Mouse (Mus musculus) olfactory bulb, adult 2 months (tissue): Measurements from ENCODE around the gene Sgca. TPM values are rescaled to one million over a fixed set of nuclear protein-coding genes. Genes with fewer than 3 reads are reported as not detected.

Experiments
- H3K27ac ChIP-seq: fragments of 200-500 bp; 2 replicates; pipeline ENCODE4 v1.5.1; 2012; ENCODE audit warnings: low read depth, low read length; ENCODE audit not compliant: insufficient read depth
- H3K4me1 ChIP-seq: fragments of 200-500 bp; 2 replicates; pipeline ENCODE4 v1.6.1; 2012; ENCODE audit warnings: low read length; ENCODE audit not compliant: control insufficient read depth, insufficient read depth
- H3K4me3 ChIP-seq: fragments of 200-500 bp; 2 replicates; pipeline ENCODE4 v1.5.1; 2012; ENCODE audit warnings: mild to moderate bottlenecking, low read depth, low read length, moderate library complexity; ENCODE audit not compliant: insufficient read depth
- CTCF ChIP-seq: fragments of 200-500 bp; IDR thresholded peaks from 2 replicates; pipeline ENCODE4 v1.5.1; 2012; ENCODE audit warnings: low read depth, mild to moderate bottlenecking, low read length, moderate library complexity; ENCODE audit not compliant: insufficient read depth
- POLR2A ChIP-seq: fragments of 200-500 bp; IDR thresholded peaks from 2 replicates; pipeline ENCODE4 v1.6.1; 2012; ENCODE audit warnings: mild to moderate bottlenecking, low read depth, low read length, moderate library complexity; ENCODE audit not compliant: insufficient read depth
- WGBS: fragments of 180-500 bp; shearing (Covaris S2); methylation state at CpG from one replicate; pipeline ENCODE4 v1.1.7; 2018; 5-methylcytosine and 5-hydroxymethylcytosine counted together
- polyA plus RNA-seq: library from polyadenylated mRNA; stranded (reverse); fragments of >200 nt; gene quantifications from 2 replicates; pipeline ENCODE4 v1.2.4, GENCODE M21; 2012; ENCODE audit warnings: low replicate concordance; ENCODE audit not compliant: missing spikeins, insufficient read depth, insufficient read length

The Sgca gene
- polyA plus RNA-seq, 1 experiment = not detected

- 60% methylated on average over 13 of the region's 13 CpGs for WGBS
- no peak for TF ChIP-seq CTCF
- no peak for TF ChIP-seq POLR2A
- peaks cover 25% of the 10 kb centered on the region for H3K4me1 ChIP-seq
These were observed 33.7 kb downstream of the Sgca start for GRCm38 (mm10) chr11:94942282-94943023.

GRCm38 (mm10) chr11:94941776-94942175 lies 34.4 kb downstream of the Sgca start:
- H3K4me3 ChIP-seq = no peak overlapping the region
- no peak overlapping the region for H3K27ac ChIP-seq
- TF ChIP-seq POLR2A (no peak), CTCF (no peak)
- H3K4me1 ChIP-seq = peaks cover 29% of the 10 kb centered on the region
- WGBS = 92% methylated on average over 8 of the region's 8 CpGs

More at GRCm38 (mm10) chr11:94942282-94943023, 33.7 kb downstream of the Sgca start:
- no peak overlapping the region for H3K27ac ChIP-seq
- H3K4me3 ChIP-seq = no peak overlapping the region

DNA sequence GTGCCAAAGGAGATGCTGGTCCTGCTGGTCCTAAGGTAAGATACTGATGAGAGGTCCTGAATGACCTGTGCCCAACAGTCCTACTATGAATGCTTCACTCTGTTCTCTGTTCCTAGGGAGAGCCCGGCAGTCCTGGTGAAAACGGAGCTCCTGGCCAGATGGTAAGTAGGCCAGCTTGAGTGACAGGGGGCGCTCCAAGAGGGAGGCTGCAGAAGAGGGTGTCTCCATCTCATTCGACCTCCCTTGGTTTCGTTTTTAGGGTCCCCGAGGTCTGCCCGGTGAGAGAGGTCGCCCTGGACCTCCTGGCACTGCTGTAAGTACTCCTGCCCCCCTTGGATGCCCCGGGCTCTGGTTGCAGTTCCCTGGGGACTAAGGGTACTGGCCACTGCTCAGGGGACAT lies 35.0 kb downstream of the Sgca start:
- H3K27ac ChIP-seq = no peak overlapping the region
- TF ChIP-seq CTCF (no peak), POLR2A (no peak)
- peaks cover 33% of the 10 kb centered on the region for H3K4me1 ChIP-seq
- 49% methylated on average over 9 of the region's 9 CpGs for WGBS
- no peak overlapping the region for H3K4me3 ChIP-seq

DNA sequence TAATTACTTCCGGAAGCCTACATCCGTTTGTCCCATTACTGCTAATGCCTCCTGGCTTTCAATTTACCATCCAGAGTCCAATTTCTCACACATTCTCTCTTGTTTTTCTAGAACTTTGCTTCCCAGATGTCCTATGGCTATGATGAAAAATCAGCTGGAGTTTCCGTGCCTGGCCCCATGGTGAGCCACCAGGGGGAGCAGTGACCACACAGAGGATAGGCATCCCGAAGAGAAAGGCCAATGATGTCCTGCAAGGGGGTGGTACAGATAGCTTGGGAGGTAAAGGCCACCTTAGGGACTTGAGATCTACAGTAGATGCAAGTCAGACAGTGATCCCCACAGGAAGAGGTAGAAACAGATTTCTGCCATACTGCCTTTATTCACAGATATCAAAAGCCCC lies 36.8 kb downstream of the Sgca start:
- H3K4me1 ChIP-seq = peaks cover 36% of the 10 kb centered on the region
- no peak overlapping the region for H3K27ac ChIP-seq
- H3K4me3 ChIP-seq = no peak overlapping the region
- TF ChIP-seq CTCF (peak; percentile 68), POLR2A (no peak)
- 14% methylated on average over 4 of the region's 4 CpGs for WGBS

DNA sequence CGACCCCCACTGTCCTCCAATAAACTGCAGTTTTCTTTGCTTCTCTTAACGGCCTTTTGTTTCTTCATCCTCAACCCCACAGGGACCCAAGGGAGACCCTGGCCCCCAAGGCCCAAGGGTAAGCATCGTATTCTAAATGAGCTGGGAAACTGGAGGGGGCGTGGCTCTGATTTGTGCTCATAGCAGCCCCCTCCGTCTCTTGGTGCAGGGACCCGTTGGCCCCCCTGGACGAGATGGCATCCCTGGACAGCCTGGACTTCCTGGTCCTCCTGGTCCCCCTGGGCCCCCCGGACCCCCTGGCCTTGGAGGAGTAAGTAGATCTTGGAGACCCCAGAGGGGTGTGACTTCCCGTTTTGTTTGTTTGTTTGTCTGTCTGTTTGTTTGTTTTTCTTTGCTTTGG lies 37.8 kb downstream of the Sgca start:
- TF ChIP-seq POLR2A = no peak
- TF ChIP-seq CTCF = no peak
- Histone ChIP-seq H3K27ac (no peak overlapping the region), H3K4me1 (peaks cover 46% of the 10 kb centered on the region), H3K4me3 (no peak overlapping the region)
- 36% methylated on average over 9 of the region's 9 CpGs for WGBS

DNA sequence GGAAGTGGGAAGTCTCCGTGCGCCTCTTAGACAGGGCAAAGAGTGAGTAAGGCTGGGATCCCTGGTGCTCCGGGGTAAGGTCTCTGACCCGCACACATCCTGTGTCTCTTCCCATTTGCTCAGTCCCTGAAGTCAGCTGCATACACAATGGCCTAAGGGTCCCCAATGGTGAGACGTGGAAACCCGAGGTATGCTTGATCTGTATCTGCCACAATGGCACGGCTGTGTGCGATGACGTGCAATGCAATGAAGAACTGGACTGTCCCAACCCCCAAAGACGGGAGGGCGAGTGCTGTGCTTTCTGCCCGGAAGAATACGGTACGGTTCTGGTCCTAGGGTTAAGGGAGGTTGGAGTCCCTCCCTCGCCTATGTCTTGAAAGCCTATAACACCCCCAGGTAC lies 38.3 kb downstream of the Sgca start:
- Histone ChIP-seq H3K4me3 (peak overlapping the region; percentile 19; the same call in 1 of the 2 replicates), H3K27ac (no peak overlapping the region), H3K4me1 (peaks cover 46% of the 10 kb centered on the region)
- TF ChIP-seq CTCF (no peak), POLR2A (no peak)
- WGBS = 3% methylated on average over 15 of the region's 15 CpGs

- Histone ChIP-seq H3K4me1 (peaks cover 42% of the 10 kb centered on the region), H3K27ac (no peak overlapping the region), H3K4me3 (peak overlapping the region; percentile 19; the same call in 1 of the 2 replicates)
- no peak for TF ChIP-seq POLR2A
- TF ChIP-seq CTCF = no peak
- WGBS = 2% methylated on average over 18 of the region's 18 CpGs
These were observed 38.8 kb downstream of the Sgca start for GRCm38 (mm10) chr11:94937335-94937781.

DNA sequence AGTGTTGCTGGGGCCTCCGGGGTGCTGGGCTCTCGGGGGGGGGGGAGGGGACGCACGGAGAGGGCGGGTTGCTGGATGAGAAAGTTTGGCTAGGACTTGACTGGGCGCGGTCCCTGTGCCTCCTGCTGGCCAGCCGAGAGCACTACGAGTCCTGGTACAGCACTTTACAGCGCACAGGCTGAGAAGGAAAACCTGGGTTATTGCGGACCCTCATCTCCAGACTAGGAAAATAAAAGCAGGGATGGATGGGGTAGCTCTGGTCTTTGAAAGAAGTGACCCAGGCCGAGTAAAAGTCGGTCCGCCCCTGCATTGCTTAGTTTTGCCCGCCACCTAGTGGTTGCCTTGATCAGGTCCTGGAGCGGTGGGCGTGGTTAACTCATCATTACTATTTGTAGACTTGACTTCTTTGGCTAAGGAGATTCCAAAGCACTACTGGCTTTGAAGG lies 39.3 kb downstream of the Sgca start:
- under 1% methylated on average over 17 of the region's 17 CpGs for whole genome bisulfite sequencing
- H3K4me3 ChIP-seq = no peak overlapping the region; the same call in 1 of the 2 replicates
- TF ChIP-seq CTCF (peak; percentile 100), POLR2A (no peak)

GRCm38 (mm10) chr11:94936045-94936444 lies 40.1 kb downstream of the Sgca start, which contains the start of gene Col1a1:
Gene Col1a1, plus strand, starts transcription at chr11:94936224.
- TF ChIP-seq POLR2A (no peak), CTCF (no peak)
- H3K4me3 ChIP-seq = no peak within 1 kb of the TSS; the same call in 1 of the 2 replicates
- H3K27ac ChIP-seq = no peak within 1 kb of the TSS
- H3K4me1 ChIP-seq = peaks cover 38% of the 10 kb centered on the region
- 33% methylated on average over 19 of the region's 19 CpGs for WGBS

More for the DNA sequence above, 39.3 kb downstream of the Sgca start:
- Histone ChIP-seq H3K4me1 (peaks cover 38% of the 10 kb centered on the region), H3K27ac (no peak overlapping the region)

DNA sequence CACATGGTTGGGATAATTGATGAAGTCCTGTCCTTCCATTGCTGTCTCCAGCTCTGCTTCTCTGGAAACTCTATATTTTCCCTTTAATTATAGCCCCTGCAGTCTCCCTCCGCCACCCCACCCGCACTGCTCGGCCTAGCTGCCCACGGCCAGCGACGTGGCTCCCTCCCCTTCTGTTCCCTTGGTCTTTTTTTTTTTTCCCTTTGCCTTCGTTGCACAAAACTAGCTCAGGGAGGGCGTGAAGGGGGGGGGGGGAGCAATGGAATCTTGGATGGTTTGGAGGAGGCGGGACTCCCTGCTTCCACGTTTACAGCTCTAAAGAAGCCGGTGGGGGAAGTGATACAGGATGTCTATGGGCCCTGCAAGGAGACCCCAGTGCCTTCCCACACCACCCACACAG lies 41.6 kb downstream of the Sgca start:
- Histone ChIP-seq H3K4me1 (peaks cover 38% of the 10 kb centered on the region), H3K27ac (no peak overlapping the region), H3K4me3 (no peak overlapping the region)
- 19% methylated on average over 11 of the region's 11 CpGs for WGBS
- no peak for TF ChIP-seq POLR2A
- no peak for TF ChIP-seq CTCF
